Mouse (Mus musculus): ENCODE measurements around the gene Esp1. TPM values are rescaled to one million over a fixed set of nuclear protein-coding genes. Genes with fewer than 3 reads are reported as not detected.
"Not testable (repeated sequence)": the region's sequence is repeated elsewhere in the genome, so short reads cannot be mapped to it uniquely, and the experiment has no call there.

Esp1 gene
- polyA plus RNA-seq (2014; fragmentation: Nextera tagmentation; extraction: Ambion mirVana) = not detected in 2 replicates

DNA sequence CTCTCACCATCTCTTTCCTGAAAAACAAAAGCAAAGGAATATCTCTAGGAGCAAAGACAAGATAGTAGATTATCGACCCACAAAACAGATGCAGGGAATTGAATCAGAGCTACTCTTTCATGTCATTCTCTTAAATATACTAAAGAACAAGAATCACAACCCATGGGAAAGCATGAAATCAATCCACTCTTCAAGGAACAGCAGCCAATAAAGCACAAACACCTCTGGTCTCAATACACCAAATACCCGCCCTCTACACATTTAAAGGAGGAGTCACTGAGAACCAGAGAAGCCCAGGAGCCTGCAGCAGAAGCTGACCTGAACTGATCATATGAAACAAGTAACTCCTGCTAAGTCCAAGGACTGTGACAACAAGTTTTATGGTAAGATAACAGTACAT lies at the start of gene Esp1:
Gene Esp1, plus strand, starts transcription at position 301 of the 400 bp plus-strand sequence.
- 83% methylated on average over 2 of the region's 2 CpGs for WGBS
- DNase-seq (ENCODE audit: low spot score) = no peak
- ATAC-seq (ENCODE audit: insufficient number of reproducible peaks, low FRiP score, low TSS enrichment, low read depth) = no peak
- H3K9ac ChIP-seq (ENCODE audit: low read length) = no peak within 1 kb of the TSS
- no peaks in the 10 kb centered on the region for H3K27me3 ChIP-seq (ENCODE audit: control insufficient read depth, insufficient read depth, low read length)
- H3K9me3 ChIP-seq (ENCODE audit: control insufficient read depth, low read length) = no peaks in the 10 kb centered on the region
- no peak within 1 kb of the TSS for H3K4me2 ChIP-seq (ENCODE audit: low read depth, severe bottlenecking)
- no peak within 1 kb of the TSS for H3K4me3 ChIP-seq (ENCODE audit: low read depth, low read length)
- H3K4me1 ChIP-seq (ENCODE audit: control insufficient read depth, insufficient read depth, low read length) = no peaks in the 10 kb centered on the region
- H3K36me3 ChIP-seq (ENCODE audit: control insufficient read depth, insufficient read depth, low read length) = no peaks in the 10 kb centered on the region
- no peak within 1 kb of the TSS for H3K27ac ChIP-seq (replicated peaks; ENCODE audit: low read depth, low read length)

GRCm38 (mm10) chr17:40716273-40716672 lies 10.6 kb upstream of the Esp1 start:
- H3K4me3 ChIP-seq (ENCODE audit: low read depth, low read length) = no peak overlapping the region

DNA sequence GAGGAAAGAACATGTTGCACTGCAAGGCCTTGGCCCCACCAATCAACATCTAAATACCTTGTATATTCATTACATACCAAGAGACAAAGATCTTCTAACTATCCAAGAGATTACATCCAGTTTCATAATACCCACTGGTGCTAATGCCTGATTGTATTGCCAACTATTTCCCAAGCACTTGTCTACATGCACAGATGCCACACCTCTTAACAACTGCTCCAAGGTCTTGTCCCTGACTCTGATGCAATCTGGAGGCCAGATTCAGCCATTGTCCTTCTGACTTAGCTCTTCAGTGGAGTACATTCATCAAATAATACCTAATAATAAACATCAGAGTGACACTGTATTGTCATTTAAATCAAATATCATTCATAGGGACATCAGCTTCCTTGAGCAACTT lies 9.9 kb upstream of the Esp1 start:
- not testable (repeated sequence) for H3K4me3 ChIP-seq (ENCODE audit: low read depth, low read length); H3K27me3 ChIP-seq (ENCODE audit: control insufficient read depth, insufficient read depth, low read length); H3K4me1 ChIP-seq (ENCODE audit: control insufficient read depth, insufficient read depth, low read length); ATAC-seq (ENCODE audit: insufficient number of reproducible peaks, low FRiP score, low TSS enrichment, low read depth); H3K36me3 ChIP-seq (ENCODE audit: control insufficient read depth, insufficient read depth, low read length); DNase-seq (ENCODE audit: low spot score); H3K9ac ChIP-seq (ENCODE audit: low read length); H3K9me3 ChIP-seq (ENCODE audit: control insufficient read depth, low read length); H3K27ac ChIP-seq (replicated peaks; ENCODE audit: low read depth, low read length); H3K4me2 ChIP-seq (ENCODE audit: low read depth, severe bottlenecking)

More at GRCm38 (mm10) chr17:40716273-40716672, 10.6 kb upstream of the Esp1 start:
- Histone ChIP-seq H3K27ac (replicated peaks; ENCODE audit: low read depth, low read length) (no peak overlapping the region), H3K9me3 (ENCODE audit: control insufficient read depth, low read length) (no peaks in the 10 kb centered on the region), H3K27me3 (ENCODE audit: control insufficient read depth, insufficient read depth, low read length) (no peaks in the 10 kb centered on the region), H3K36me3 (ENCODE audit: control insufficient read depth, insufficient read depth, low read length) (no peaks in the 10 kb centered on the region), H3K4me1 (ENCODE audit: control insufficient read depth, insufficient read depth, low read length) (no peaks in the 10 kb centered on the region), H3K4me2 (ENCODE audit: low read depth, severe bottlenecking) (no peak overlapping the region), H3K9ac (ENCODE audit: low read length) (no peak overlapping the region)
- DNase-seq (ENCODE audit: low spot score) = no peak
- no peak for ATAC-seq (ENCODE audit: insufficient number of reproducible peaks, low FRiP score, low TSS enrichment, low read depth)

GRCm38 (mm10) chr17:40731296-40731695 lies 4.4 kb downstream of the Esp1 start:
- Histone ChIP-seq H3K4me1 (ENCODE audit: control insufficient read depth, insufficient read depth, low read length) (no peaks in the 10 kb centered on the region), H3K9ac (ENCODE audit: low read length) (no peak overlapping the region), H3K27me3 (ENCODE audit: control insufficient read depth, insufficient read depth, low read length) (no peaks in the 10 kb centered on the region), H3K9me3 (ENCODE audit: control insufficient read depth, low read length) (no peaks in the 10 kb centered on the region), H3K36me3 (ENCODE audit: control insufficient read depth, insufficient read depth, low read length) (no peaks in the 10 kb centered on the region), H3K4me2 (ENCODE audit: low read depth, severe bottlenecking) (no peak overlapping the region), H3K4me3 (ENCODE audit: low read depth, low read length) (no peak overlapping the region), H3K27ac (replicated peaks; ENCODE audit: low read depth, low read length) (no peak overlapping the region)
- DNase-seq (ENCODE audit: low spot score) (no peak), ATAC-seq (ENCODE audit: insufficient number of reproducible peaks, low FRiP score, low TSS enrichment, low read depth) (0 out of 2 replicates have a peak, but pooled peaks have one; percentile 57)
- 41% methylated on average over 2 of the region's 2 CpGs for WGBS

GRCm38 (mm10) chr17:40731724-40732123 lies 4.8 kb downstream of the Esp1 start:
- no peak overlapping the region for H3K27ac ChIP-seq (replicated peaks; ENCODE audit: low read depth, low read length)
- H3K4me3 ChIP-seq (ENCODE audit: low read depth, low read length) = no peak overlapping the region
- H3K9me3 ChIP-seq (ENCODE audit: control insufficient read depth, low read length) = no peaks in the 10 kb centered on the region
- no peak overlapping the region for H3K9ac ChIP-seq (ENCODE audit: low read length)
- H3K4me2 ChIP-seq (ENCODE audit: low read depth, severe bottlenecking) = no peak overlapping the region
- DNase-seq (ENCODE audit: low spot score) (no peak), ATAC-seq (ENCODE audit: insufficient number of reproducible peaks, low FRiP score, low TSS enrichment, low read depth) (0 out of 2 replicates have a peak, but pooled peaks have one; percentile 35)
- no peaks in the 10 kb centered on the region for H3K4me1 ChIP-seq (ENCODE audit: control insufficient read depth, insufficient read depth, low read length)
- no peaks in the 10 kb centered on the region for H3K36me3 ChIP-seq (ENCODE audit: control insufficient read depth, insufficient read depth, low read length)
- H3K27me3 ChIP-seq (ENCODE audit: control insufficient read depth, insufficient read depth, low read length) = no peaks in the 10 kb centered on the region
- 45% methylated on average over 4 of the region's 4 CpGs for WGBS

- H3K27me3 ChIP-seq (ENCODE audit: control insufficient read depth, insufficient read depth, low read length) = no peaks in the 10 kb centered on the region
- no peaks in the 10 kb centered on the region for H3K4me1 ChIP-seq (ENCODE audit: control insufficient read depth, insufficient read depth, low read length)
- H3K4me2 ChIP-seq (ENCODE audit: low read depth, severe bottlenecking) = no peak overlapping the region
- no peaks in the 10 kb centered on the region for H3K9me3 ChIP-seq (ENCODE audit: control insufficient read depth, low read length)
- no peak for ATAC-seq (ENCODE audit: insufficient number of reproducible peaks, low FRiP score, low TSS enrichment, low read depth)
- H3K9ac ChIP-seq (ENCODE audit: low read length) = no peak overlapping the region
- H3K36me3 ChIP-seq (ENCODE audit: control insufficient read depth, insufficient read depth, low read length) = no peaks in the 10 kb centered on the region
- 80% methylated on average over 4 of the region's 4 CpGs for WGBS
- no peak overlapping the region for H3K4me3 ChIP-seq (ENCODE audit: low read depth, low read length)
- H3K27ac ChIP-seq (replicated peaks; ENCODE audit: low read depth, low read length) = no peak overlapping the region
- DNase-seq (ENCODE audit: low spot score) = no peak
Observed at GRCm38 (mm10) chr17:40763662-40764061, 36.7 kb downstream of the Esp1 start.

- no peak for ATAC-seq (ENCODE audit: insufficient number of reproducible peaks, low FRiP score, low TSS enrichment, low read depth)
- WGBS = 91% methylated on average over 1 of the region's 1 CpGs
Observed at GRCm38 (mm10) chr17:40767120-40767519, 40.2 kb downstream of the Esp1 start.

More at GRCm38 (mm10) chr17:40767120-40767519, 40.2 kb downstream of the Esp1 start:
- H3K9me3 ChIP-seq (ENCODE audit: control insufficient read depth, low read length) = no peaks in the 10 kb centered on the region
- DNase-seq (ENCODE audit: low spot score) = no peak
- H3K27me3 ChIP-seq (ENCODE audit: control insufficient read depth, insufficient read depth, low read length) = no peaks in the 10 kb centered on the region
- no peak overlapping the region for H3K9ac ChIP-seq (ENCODE audit: low read length)
- H3K36me3 ChIP-seq (ENCODE audit: control insufficient read depth, insufficient read depth, low read length) = no peaks in the 10 kb centered on the region
- H3K4me2 ChIP-seq (ENCODE audit: low read depth, severe bottlenecking) = no peak overlapping the region
- no peak overlapping the region for H3K27ac ChIP-seq (replicated peaks; ENCODE audit: low read depth, low read length)
- no peaks in the 10 kb centered on the region for H3K4me1 ChIP-seq (ENCODE audit: control insufficient read depth, insufficient read depth, low read length)
- no peak overlapping the region for H3K4me3 ChIP-seq (ENCODE audit: low read depth, low read length)

Other genes starting within 250 kb of the Esp1 start
- not detected in 2 replicates for gene Esp8, start 207.1 kb upstream of the Esp1 start, polyA plus RNA-seq (2014; fragmentation: Nextera tagmentation; extraction: Ambion mirVana)
- gene Esp6, start 165.6 kb upstream of the Esp1 start, polyA plus RNA-seq (2014; fragmentation: Nextera tagmentation; extraction: Ambion mirVana) = not detected in 2 replicates
- not detected in 2 replicates for gene Esp4, start 128.5 kb upstream of the Esp1 start, polyA plus RNA-seq (2014; fragmentation: Nextera tagmentation; extraction: Ambion mirVana)
- not detected in 2 replicates for gene Esp3, start 95.0 kb upstream of the Esp1 start, polyA plus RNA-seq (2014; fragmentation: Nextera tagmentation; extraction: Ambion mirVana)
- not detected in 2 replicates for gene Crisp2, start 79.9 kb downstream of the Esp1 start, polyA plus RNA-seq (2014; fragmentation: Nextera tagmentation; extraction: Ambion mirVana)
- 4.9 and 5.6 TPM in 2 replicates for gene Rhag, start 84.0 kb downstream of the Esp1 start, polyA plus RNA-seq (2014; fragmentation: Nextera tagmentation; extraction: Ambion mirVana)
- gene 9130008F23Rik, start 153.4 kb downstream of the Esp1 start, polyA plus RNA-seq (2014; fragmentation: Nextera tagmentation; extraction: Ambion mirVana) = 0.54 and 1.1 TPM in 2 replicates
- gene Glyatl3, start 187.2 kb downstream of the Esp1 start, polyA plus RNA-seq (2014; fragmentation: Nextera tagmentation; extraction: Ambion mirVana) = not detected in 2 replicates
- 36.2 and 36.8 TPM in 2 replicates for gene Mut, start 207.6 kb downstream of the Esp1 start, polyA plus RNA-seq (2014; fragmentation: Nextera tagmentation; extraction: Ambion mirVana)
- 39.7 and 45.0 TPM in 2 replicates for gene Cenpq, start 207.9 kb downstream of the Esp1 start, polyA plus RNA-seq (2014; fragmentation: Nextera tagmentation; extraction: Ambion mirVana)

Measured in limb, embryonic 11.5 days (tissue).